In genomic region chr14:7954071-7954471, GRCm38 (mm10) we compare ENCODE assay signal across 12 mouse cellular contexts. TPM values are rescaled to one million over a fixed set of nuclear protein-coding genes. Genes with fewer than 3 reads are reported as not detected.
DNase-seq lines count a peak whose midpoint lies in the region; ATAC-seq and TF ChIP-seq lines count a peak whose summit lies in the region.
"Had no signal": no experiment of that assay in that cellular context is flagged by ENCODE, and none has a peak within 500 bp of the region (broad histone marks: within the 10 kb centered on the region; RNA-seq: fewer than 3 reads in every experiment).

No protein-coding gene starts in this region.

- ATAC-seq in hindbrain, embryonic 13.5 days (ENCODE audit: low FRiP score): no peak
- peak; percentile 37; the same call in 1 of the 2 replicates for ATAC-seq in forebrain, embryonic 14.5 days
- peak; percentile 21; the same call in 1 of the 2 replicates for ATAC-seq in limb, embryonic 13.5 days (ENCODE audit: low FRiP score, low read depth)
- ATAC-seq in frontal cortex, adult (ENCODE audit: low TSS enrichment): no peak

- H3K27me3 ChIP-seq in hindbrain, embryonic 10.5 days (ENCODE audit: insufficient read depth, poor library complexity, severe bottlenecking): no peaks in the 10 kb centered on the region
- H3K27me3 ChIP-seq in hindbrain, embryonic 13.5 days: no peaks in the 10 kb centered on the region
- no peaks in the 10 kb centered on the region for H3K27me3 ChIP-seq in ES-Bruce4 (ENCODE audit: control insufficient read depth, insufficient read depth, low read length, poor library complexity, severe bottlenecking)
- H3K27me3 ChIP-seq in forebrain, embryonic 14.5 days (replicated peaks; ENCODE audit: control insufficient read depth, insufficient read depth, low read length): no peaks in the 10 kb centered on the region
- no peaks in the 10 kb centered on the region for H3K27me3 ChIP-seq in limb, embryonic 13.5 days

- no peak overlapping the region for H3K4me2 ChIP-seq in hindbrain, embryonic 13.5 days
- H3K4me2 ChIP-seq in forebrain, embryonic 14.5 days (ENCODE audit: low read length): no peak overlapping the region
- H3K4me2 ChIP-seq in limb, embryonic 13.5 days (replicated peaks): no peak overlapping the region
- H3K4me2 ChIP-seq: liver, embryonic 11.5 days had no signal

- H3K9me3 ChIP-seq in hindbrain, embryonic 10.5 days: no peaks in the 10 kb centered on the region
- no peaks in the 10 kb centered on the region for H3K9me3 ChIP-seq in hindbrain, embryonic 13.5 days
- H3K9me3 ChIP-seq in ES-Bruce4 (replicated peaks; ENCODE audit: control insufficient read depth, insufficient read depth, low read length, poor library complexity, severe bottlenecking): no peaks in the 10 kb centered on the region
- H3K9me3 ChIP-seq in forebrain, embryonic 14.5 days (replicated peaks; ENCODE audit: control insufficient read depth, low read length): no peaks in the 10 kb centered on the region
- H3K9me3 ChIP-seq in limb, embryonic 13.5 days: no peaks in the 10 kb centered on the region
- H3K9me3 ChIP-seq: G1E had no signal

- no peak for DNase-seq in hindbrain, embryonic 10.5 days (ENCODE audit: low spot score)
- DNase-seq in forebrain, embryonic 14.5 days (ENCODE audit: low spot score): no peak
- DNase-seq in left cerebral cortex, adult 8-10 months (ENCODE audit: low spot score in 2 of 2): no peak
- no peak for DNase-seq in right cerebral cortex, adult 18-20 months
- DNase-seq: spleen, adult 18-20 months had no signal

- H3K27ac ChIP-seq in hindbrain, embryonic 10.5 days: peak overlapping the region; percentile 68
- H3K27ac ChIP-seq in hindbrain, embryonic 13.5 days: no peak overlapping the region
- H3K27ac ChIP-seq in ES-Bruce4 (ENCODE audit: insufficient read depth, low read length): peak overlapping the region; percentile 97
- H3K27ac ChIP-seq in forebrain, embryonic 14.5 days (ENCODE audit: low read depth, low read length): no peak overlapping the region
- peak overlapping the region; percentile 61; the same call in 1 of the 2 replicates for H3K27ac ChIP-seq in limb, embryonic 13.5 days

- H3K4me1 ChIP-seq in hindbrain, embryonic 10.5 days (replicated peaks): peaks cover 28% of the 10 kb centered on the region
- peaks cover 6% of the 10 kb centered on the region for H3K4me1 ChIP-seq in hindbrain, embryonic 13.5 days (replicated peaks)
- H3K4me1 ChIP-seq in ES-Bruce4 (ENCODE audit: control insufficient read depth, insufficient read depth, low read length): peaks cover 14% of the 10 kb centered on the region
- H3K4me1 ChIP-seq in forebrain, embryonic 14.5 days (ENCODE audit: control insufficient read depth, insufficient read depth, low read length): no peaks in the 10 kb centered on the region
- peaks cover 32% of the 10 kb centered on the region for H3K4me1 ChIP-seq in limb, embryonic 13.5 days

- no peak overlapping the region for H3K9ac ChIP-seq in hindbrain, embryonic 13.5 days
- H3K9ac ChIP-seq in ES-Bruce4 (ENCODE audit: low read depth, poor library complexity, severe bottlenecking): no peak overlapping the region
- H3K9ac ChIP-seq in forebrain, embryonic 14.5 days (ENCODE audit: low read length): no peak overlapping the region
- H3K9ac ChIP-seq in limb, embryonic 13.5 days: no peak overlapping the region

- no peak overlapping the region for H3K4me3 ChIP-seq in hindbrain, embryonic 10.5 days
- H3K4me3 ChIP-seq in hindbrain, embryonic 13.5 days: no peak overlapping the region
- no peak overlapping the region for H3K4me3 ChIP-seq in ES-Bruce4 (ENCODE audit: low read depth, low read length)
- H3K4me3 ChIP-seq in forebrain, embryonic 14.5 days (ENCODE audit: low read depth, low read length): no peak overlapping the region
- H3K4me3 ChIP-seq in limb, embryonic 13.5 days: no peak overlapping the region

- WGBS in hindbrain, embryonic 10.5 days: 32% methylated on average over 6 of the region's 6 CpGs
- 29% methylated on average over 6 of the region's 6 CpGs for whole genome bisulfite sequencing in hindbrain, embryonic 13.5 days
- 25% methylated on average over 6 of the region's 6 CpGs for WGBS in forebrain, embryonic 14.5 days
- WGBS in limb, embryonic 13.5 days: 36% methylated on average over 6 of the region's 6 CpGs

- peak; percentile 98 for TF ChIP-seq EP300 in ES-Bruce4 (IDR thresholded peaks at IDR 0.05; ENCODE audit: insufficient read depth, low read depth, low read length)

- TF ChIP-seq POLR2A in ES-Bruce4 (IDR thresholded peaks at IDR 0.05; ENCODE audit: insufficient read depth, low read length): no peak

- peaks cover 25% of the 10 kb centered on the region for H3K36me3 ChIP-seq in hindbrain, embryonic 10.5 days
- peaks cover 24% of the 10 kb centered on the region for H3K36me3 ChIP-seq in hindbrain, embryonic 13.5 days
- no peaks in the 10 kb centered on the region for H3K36me3 ChIP-seq in ES-Bruce4 (ENCODE audit: control insufficient read depth, insufficient read depth, low read length, poor library complexity, severe bottlenecking)
- H3K36me3 ChIP-seq in forebrain, embryonic 14.5 days (ENCODE audit: control insufficient read depth, insufficient read depth, low read length): peaks cover 21% of the 10 kb centered on the region
- H3K36me3 ChIP-seq in limb, embryonic 13.5 days: peaks cover 32% of the 10 kb centered on the region

- no peak for TF ChIP-seq CTCF in ES-Bruce4 (IDR thresholded peaks at IDR 0.05; ENCODE audit: low read depth, low read length)

RNA-seq across cellular contexts. Expression of gene Gm45521, which starts 3.0 kb away (rescaled TPM):
- polyA plus RNA-seq in hindbrain, embryonic 10.5 days (2016; fragmentation: Nextera tagmentation; extraction: Ambion mirVana): 0.56 and 0.85 TPM in 2 replicates
- polyA plus RNA-seq in hindbrain, embryonic 13.5 days (2015; fragmentation: Nextera tagmentation; extraction: Ambion mirVana): 0.26 and 1.0 TPM in 2 replicates
- 0.91 TPM in 1 of 2 replicates, not detected in the other for polyA plus RNA-seq in ES-Bruce4 (2011; ENCODE audit: insufficient read depth, insufficient read length, low read depth, missing spikeins)
- 0.28 TPM in 1 of 2 replicates, not detected in the other for polyA plus RNA-seq in forebrain, embryonic 14.5 days (2014; fragmentation: Nextera tagmentation; extraction: Ambion mirVana)
- polyA plus RNA-seq in limb, embryonic 13.5 days (2015; fragmentation: Nextera tagmentation; extraction: Ambion mirVana): not detected in 2 replicates
- under 1 TPM in 1 of 4 experiments, not detected in 3; 0.59 TPM for total RNA-seq in left cerebral cortex, adult 8-10 months (2022)
- total RNA-seq: adrenal gland, postnatal 4 days; G1E had no signal
- polyA plus RNA-seq: G1E; liver, embryonic 11.5 days had no signal

RNA-seq across cellular contexts. Expression of gene Dnase1l3, which starts 40.3 kb away (rescaled TPM):
- 0.07 TPM in 1 of 2 replicates, not detected in the other for polyA plus RNA-seq in hindbrain, embryonic 10.5 days (2016; fragmentation: Nextera tagmentation; extraction: Ambion mirVana)
- 0.04 and 0.10 TPM in 2 replicates for polyA plus RNA-seq in hindbrain, embryonic 13.5 days (2015; fragmentation: Nextera tagmentation; extraction: Ambion mirVana)
- 0.27 and 0.30 TPM in 2 replicates for polyA plus RNA-seq in ES-Bruce4 (2011; ENCODE audit: insufficient read depth, insufficient read length, low read depth, missing spikeins)
- 0.05 and 0.15 TPM in 2 replicates for polyA plus RNA-seq in forebrain, embryonic 14.5 days (2014; fragmentation: Nextera tagmentation; extraction: Ambion mirVana)
- 0.10 and 0.17 TPM in 2 replicates for polyA plus RNA-seq in limb, embryonic 13.5 days (2015; fragmentation: Nextera tagmentation; extraction: Ambion mirVana)
- under 1 TPM in 1 of 4 experiments, not detected in 3; 0.07 TPM for total RNA-seq in left cerebral cortex, adult 8-10 months (2022)
- polyA plus RNA-seq: G1E had no signal

RNA-seq across cellular contexts. Expression of gene Abhd6, which starts 48.6 kb away (rescaled TPM):
- 14.8 and 15.1 TPM in 2 replicates for polyA plus RNA-seq in hindbrain, embryonic 10.5 days (2016; fragmentation: Nextera tagmentation; extraction: Ambion mirVana)
- polyA plus RNA-seq in hindbrain, embryonic 13.5 days (2015; fragmentation: Nextera tagmentation; extraction: Ambion mirVana): 31.7 and 31.9 TPM in 2 replicates
- 12.6 and 14.9 TPM in 2 replicates for polyA plus RNA-seq in ES-Bruce4 (2011; ENCODE audit: insufficient read depth, insufficient read length, low read depth, missing spikeins)
- 33.5 and 34.1 TPM in 2 replicates for polyA plus RNA-seq in forebrain, embryonic 14.5 days (2014; fragmentation: Nextera tagmentation; extraction: Ambion mirVana)
- 19.8 and 23.1 TPM in 2 replicates for polyA plus RNA-seq in limb, embryonic 13.5 days (2015; fragmentation: Nextera tagmentation; extraction: Ambion mirVana)
- total RNA-seq in left cerebral cortex, adult 8-10 months (2022): 10 to 100 TPM; 55.1 to 60.3 (median 55.6) TPM
- total RNA-seq: G1E had no signal
- polyA plus RNA-seq: G1E had no signal

Comparison
In these comparisons a context has a peak if more than half of its experiments do, and no peak if none do; other contexts are left out.
1. H3K27ac ChIP-seq: peak in hindbrain, embryonic 10.5 days (single experiment), ES-Bruce4 (single experiment) and limb, embryonic 13.5 days (single experiment); none in hindbrain, embryonic 13.5 days (single experiment) and forebrain, embryonic 14.5 days (single experiment).
2. ATAC-seq: peak in forebrain, embryonic 14.5 days (single experiment) and limb, embryonic 13.5 days (single experiment); none in hindbrain, embryonic 13.5 days (single experiment) and frontal cortex, adult (single experiment).